Mouse (Mus musculus) heart, adult 2 months (tissue): ENCODE measurements at regions not wholly inside any gene's neighbourhood (a gene's known extent, or its start where the extent isn't known, plus 50 kb on each side); places are given as distances from the start of the nearest gene placed in this dataset.

ENCODE experiments used
- CTCF ChIP-seq: fragments of 200-600 bp; IDR thresholded peaks from 2 replicates; pipeline ENCODE4 v1.8.1; 2022; ENCODE audit warnings: antibody characterized with exemption, mild to moderate bottlenecking, moderate library complexity
- EP300 ChIP-seq: fragments of 200-500 bp; IDR thresholded peaks from 2 replicates; pipeline ENCODE4 v1.6.1; 2011; ENCODE audit warnings: low read depth, low read length, control low read depth; ENCODE audit not compliant: insufficient read depth
- POLR2A ChIP-seq: fragments of 200-500 bp; IDR thresholded peaks from 2 replicates; pipeline ENCODE4 v1.6.1; 2011; ENCODE audit warnings: mild to moderate bottlenecking, low read depth, low read length, control low read depth; ENCODE audit not compliant: insufficient read depth

- TF ChIP-seq CTCF (no peak), POLR2A (no peak), EP300 (0 out of 2 replicates have a peak, but pooled peaks have one; percentile 64)
These were observed 317.6 kb downstream of the Hs3st1 start for GRCm38 (mm10) chr5:39437463-39438201.
